10 mouse cellular contexts compared by ENCODE assay signal in genomic region chr14:20970389-20970788, GRCm38 (mm10). TPM values are rescaled to one million over a fixed set of nuclear protein-coding genes. Genes with fewer than 3 reads are reported as not detected.
A peak's percentile ranks its signal among the peaks of the same experiment; 100 is the strongest.
DNase-seq lines count a peak whose midpoint lies in the region; ATAC-seq and TF ChIP-seq lines count a peak whose summit lies in the region.
"Had no signal": no experiment of that assay in that cellular context is flagged by ENCODE, and none has a peak within 500 bp of the region (broad histone marks: within the 10 kb centered on the region; RNA-seq: fewer than 3 reads in every experiment).

No protein-coding gene starts in this region.

- no peak for TF ChIP-seq POLR2A in heart, adult 2 months (IDR thresholded peaks at IDR 0.05; ENCODE audit: insufficient read depth, low read depth, low read length)

- no peak overlapping the region for H3K9ac ChIP-seq in heart, adult 2 months (ENCODE audit: low read depth, low read length)
- H3K9ac ChIP-seq in lung, embryonic 14.5 days: no peak overlapping the region

- H3K27ac ChIP-seq in heart, adult 2 months: peak overlapping the region; percentile 13; the same call in 1 of the 2 replicates
- no peak overlapping the region for H3K27ac ChIP-seq in lung, embryonic 14.5 days (ENCODE audit: low read depth)
- H3K27ac ChIP-seq: macrophage had no signal

- TF ChIP-seq EP300 in heart, adult 2 months (IDR thresholded peaks at IDR 0.05; ENCODE audit: insufficient read depth, low read depth, low read length): no peak

- no peak for TF ChIP-seq CTCF in heart, adult 2 months (IDR thresholded peaks at IDR 0.05)
- TF ChIP-seq CTCF in lung, embryonic 14.5 days (IDR thresholded peaks at IDR 0.05; ENCODE audit: low read depth): no peak

- DNase-seq in heart, adult 2 months: peak in 1 of 2 experiments; percentile 23
- no peak for DNase-seq in heart, adult 8-10 months (ENCODE audit: low spot score)
- peak; percentile 35 for DNase-seq in lung, embryonic 14.5 days
- DNase-seq in lung, postnatal 4 days: no peak
- DNase-seq in brain, adult 2 months (ENCODE audit: low read depth, low spot score): peak; percentile 56
- DNase-seq in kidney, postnatal 25 days: peak; percentile 48 to 54
- DNase-seq in adipocyte (ENCODE audit: low spot score): no peak
- no peak for DNase-seq in embryo, embryonic 10 days (ENCODE audit: low spot score)
- DNase-seq: gastrocnemius, postnatal 36 days had no signal

- H3K36me3 ChIP-seq in heart, adult 2 months (ENCODE audit: control insufficient read depth, insufficient read depth, low read length): peaks cover 25% of the 10 kb centered on the region
- no peaks in the 10 kb centered on the region for H3K36me3 ChIP-seq in lung, embryonic 14.5 days (ENCODE audit: insufficient read depth)

- H3K4me1 ChIP-seq in heart, adult 2 months (ENCODE audit: control insufficient read depth, insufficient read depth, low read length): peaks cover 7% of the 10 kb centered on the region
- H3K4me1 ChIP-seq in lung, embryonic 14.5 days (ENCODE audit: insufficient read depth): no peaks in the 10 kb centered on the region

- H3K27me3 ChIP-seq in heart, adult 2 months (ENCODE audit: control insufficient read depth, insufficient read depth, low read length): no peaks in the 10 kb centered on the region
- H3K27me3 ChIP-seq in lung, embryonic 14.5 days (ENCODE audit: insufficient read depth, low read length): no peaks in the 10 kb centered on the region

- no peak overlapping the region for H3K4me2 ChIP-seq in lung, embryonic 14.5 days

- no peak overlapping the region for H3K4me3 ChIP-seq in heart, adult 2 months
- no peak overlapping the region for H3K4me3 ChIP-seq in lung, embryonic 14.5 days (ENCODE audit: low read depth, low read length)

- H3K9me3 ChIP-seq in lung, embryonic 14.5 days (ENCODE audit: low read depth, low read length): no peaks in the 10 kb centered on the region

- intact Hi-C loops in heart, adult 2 months (cut with DNase I): no loop called here

- no peak for ATAC-seq in lung, embryonic 14.5 days (ENCODE audit: insufficient read depth)

- WGBS in heart, adult 2 months: 17% methylated on average over 6 of the region's 6 CpGs
- WGBS in lung, embryonic 14.5 days: 45% methylated on average over 6 of the region's 6 CpGs

- peaks cover 7% of the 10 kb centered on the region for H3K79me2 ChIP-seq in heart, adult 2 months (replicated peaks; ENCODE audit: control insufficient read depth, insufficient read depth, low read length)

RNA-seq across cellular contexts. Expression of gene Vcl, which starts 41.2 kb away (rescaled TPM):
- 100 to 1,000 TPM; 102 to 103 TPM for total RNA-seq in heart, adult 2 months (2021)
- polyA plus RNA-seq in heart, adult 2 months (2012; rRNA removed): 62.4 and 117 TPM in 2 replicates
- 100 to 1,000 TPM in 3 of 4 experiments, 10 to 100 TPM in 1; 91.8 to 108 (median 105) TPM for total RNA-seq in heart, adult 8-10 months (2022)
- 64.3 and 69.5 TPM in 2 replicates for polyA plus RNA-seq in lung, embryonic 14.5 days (2014; fragmentation: Nextera tagmentation; extraction: Ambion mirVana)

Comparison
In these comparisons a context has a peak if more than half of its experiments do, and no peak if none do; other contexts are left out.
1. DNase-seq: peak in lung, embryonic 14.5 days (single experiment), brain, adult 2 months (single experiment) and kidney, postnatal 25 days (2 of 2); none in heart, adult 8-10 months (single experiment), lung, postnatal 4 days (0 of 2), adipocyte (single experiment) and embryo, embryonic 10 days (single experiment).